Mouse (Mus musculus) thymus, adult 2 months (tissue): ENCODE results near the gene Ccdc32.

Experiments
- CTCF ChIP-seq: fragments of 200-500 bp; IDR thresholded peaks from 2 replicates; pipeline ENCODE4 v1.5.1; 2012; ENCODE audit warnings: mild to moderate bottlenecking, control low read depth, low read length, moderate library complexity, borderline replicate concordance; ENCODE audit not compliant: control insufficient read depth, poor library complexity, insufficient read depth; ENCODE audit errors: extremely low read depth
- POLR2A ChIP-seq: fragments of 200-500 bp; IDR thresholded peaks from 2 replicates; pipeline ENCODE4 v1.6.1; 2012; ENCODE audit warnings: mild to moderate bottlenecking, low read length, control low read depth, moderate library complexity; ENCODE audit not compliant: control insufficient read depth, poor library complexity, insufficient read depth; ENCODE audit errors: extremely low read depth

DNA sequence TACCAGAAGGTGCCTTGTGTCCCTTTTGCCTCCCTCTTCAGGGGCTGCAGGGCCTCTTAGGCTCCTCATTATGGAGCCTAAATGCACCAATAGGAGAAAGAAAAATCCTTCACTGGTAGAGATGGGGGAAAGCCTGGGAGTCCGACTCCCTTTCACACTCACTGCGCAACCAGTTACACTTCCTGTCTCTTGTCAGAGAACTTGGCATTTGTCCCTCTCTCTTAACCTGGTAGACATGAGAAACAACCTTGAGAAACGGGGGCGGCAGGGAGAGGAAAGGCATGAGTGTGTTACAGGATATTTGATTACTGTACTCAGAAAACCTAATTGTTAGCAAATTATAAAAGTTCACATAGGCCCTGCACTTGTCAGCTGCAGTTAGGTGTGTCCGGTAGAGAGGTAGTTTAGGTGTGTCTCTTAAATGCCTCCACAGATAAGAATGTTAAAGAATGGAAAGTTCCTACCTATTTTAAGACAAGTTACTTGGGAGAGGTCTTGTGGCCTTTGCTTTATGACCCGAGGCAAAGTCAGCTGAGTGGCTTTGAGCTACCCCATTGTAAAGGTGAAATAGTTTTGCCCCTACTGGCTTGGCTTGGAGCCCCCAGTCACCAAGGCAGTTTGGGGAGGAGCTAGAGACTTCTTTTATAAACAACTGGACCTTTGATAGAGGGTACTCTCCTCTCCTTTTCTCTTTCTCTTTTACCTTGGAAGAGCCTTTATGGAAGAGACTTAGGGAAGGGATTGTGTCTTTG, 30.9 kb downstream of the Ccdc32 start:
- TF ChIP-seq CTCF (no peak), POLR2A (no peak)
